Comparison of ENCODE assay signal across 17 mouse cellular contexts in the genomic region with DNA sequence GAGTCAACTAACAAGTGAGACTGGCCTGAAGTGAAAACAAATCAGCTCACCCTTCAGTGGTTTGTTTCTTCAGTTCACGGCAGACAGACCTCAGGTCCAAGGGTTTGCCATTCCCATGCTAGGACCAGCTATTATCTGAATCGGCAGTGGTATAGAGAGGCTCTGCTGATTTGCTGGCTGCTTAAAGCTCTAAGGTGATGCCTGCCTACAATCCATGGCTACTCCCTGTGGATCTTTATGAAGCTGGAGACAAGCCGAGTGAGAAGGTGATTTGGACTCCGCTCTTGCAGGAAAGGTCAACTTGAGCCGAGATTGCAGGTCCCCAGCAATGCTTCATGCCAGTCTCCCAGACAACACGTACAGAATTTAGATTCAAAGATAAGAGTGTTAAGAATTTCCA. TPM values are rescaled to one million over a fixed set of nuclear protein-coding genes. Genes with fewer than 3 reads are reported as not detected.
DNase-seq lines count a peak whose midpoint lies in the region; ATAC-seq and TF ChIP-seq lines count a peak whose summit lies in the region.
"Had no signal": no experiment of that assay in that cellular context is flagged by ENCODE, and none has a peak within 500 bp of the region (broad histone marks: within the 10 kb centered on the region; RNA-seq: fewer than 3 reads in every experiment).

No protein-coding gene starts in this region.

- intact Hi-C loops in left cerebral cortex, postnatal 4 days (cut with DNase I) = no loop called here

- H3K9me3 ChIP-seq in heart, embryonic 11.5 days (replicated peaks; ENCODE audit: control insufficient read depth, low read length) = no peaks in the 10 kb centered on the region
- no peaks in the 10 kb centered on the region for H3K9me3 ChIP-seq in liver, embryonic 11.5 days (ENCODE audit: control insufficient read depth, low read length)
- H3K9me3 ChIP-seq: forebrain, embryonic 15.5 days; hindbrain, embryonic 10.5 days; liver, embryonic 13.5 days; midbrain, embryonic 10.5 days; neural tube, embryonic 13.5 days had no signal

- 44% methylated on average over 6 of the region's 6 CpGs for WGBS in heart, embryonic 11.5 days (ENCODE audit: insufficient replicate concordance)
- WGBS in liver, adult 2 months = 15% methylated on average over 6 of the region's 6 CpGs
- 72% methylated on average over 6 of the region's 6 CpGs for WGBS in liver, embryonic 11.5 days

- no peak for TF ChIP-seq CTCF in liver, adult 2 months (IDR thresholded peaks at IDR 0.05; ENCODE audit: low read depth, low read length)

- H3K79me2 ChIP-seq in liver, adult 2 months (ENCODE audit: control insufficient read depth, insufficient read depth, low read length) = peaks cover 17% of the 10 kb centered on the region

- H3K4me2 ChIP-seq in heart, embryonic 11.5 days = peak overlapping the region; percentile 19; the same call in 1 of the 2 replicates
- no peak overlapping the region for H3K4me2 ChIP-seq in liver, embryonic 11.5 days
- H3K4me2 ChIP-seq: forebrain, embryonic 15.5 days; liver, embryonic 13.5 days; neural tube, embryonic 13.5 days had no signal

- no peaks in the 10 kb centered on the region for H3K36me3 ChIP-seq in heart, embryonic 11.5 days (ENCODE audit: control insufficient read depth, insufficient read depth, low read length)
- H3K36me3 ChIP-seq in liver, adult 2 months (ENCODE audit: control insufficient read depth, insufficient read depth, low read length) = no peaks in the 10 kb centered on the region
- H3K36me3 ChIP-seq in liver, embryonic 11.5 days (ENCODE audit: control insufficient read depth, insufficient read depth, low read length) = no peaks in the 10 kb centered on the region
- H3K36me3 ChIP-seq: forebrain, embryonic 15.5 days; hindbrain, embryonic 10.5 days; liver, embryonic 13.5 days; midbrain, embryonic 10.5 days; neural tube, embryonic 13.5 days had no signal

- no peak overlapping the region for H3K27ac ChIP-seq in heart, embryonic 11.5 days (ENCODE audit: low read depth, low read length)
- peak overlapping the region; percentile 31; the same call in 1 of the 2 replicates for H3K27ac ChIP-seq in liver, adult 2 months (replicated peaks; ENCODE audit: insufficient read depth, low read depth, low read length)
- no peak overlapping the region for H3K27ac ChIP-seq in liver, embryonic 11.5 days (ENCODE audit: low read depth, low read length)
- H3K27ac ChIP-seq: forebrain, embryonic 15.5 days; heart, adult 2 months; hindbrain, embryonic 10.5 days; liver, embryonic 13.5 days; midbrain, embryonic 10.5 days; neural tube, embryonic 13.5 days had no signal

- 0 out of 2 replicates have a peak overlapping the region, but pooled peaks have one; percentile 5 for H3K9ac ChIP-seq in heart, embryonic 11.5 days (ENCODE audit: low read depth, low read length)
- H3K9ac ChIP-seq in liver, adult 2 months (ENCODE audit: low read depth, low read length) = no peak overlapping the region
- no peak overlapping the region for H3K9ac ChIP-seq in liver, embryonic 11.5 days (ENCODE audit: low read depth, low read length)
- H3K9ac ChIP-seq: forebrain, embryonic 15.5 days; liver, embryonic 13.5 days; neural tube, embryonic 13.5 days had no signal

- H3K4me3 ChIP-seq in heart, embryonic 11.5 days (ENCODE audit: low read depth, low read length) = no peak overlapping the region
- H3K4me3 ChIP-seq in liver, adult 2 months (ENCODE audit: insufficient read depth, low read depth, low read length) = no peak overlapping the region
- no peak overlapping the region for H3K4me3 ChIP-seq in liver, embryonic 11.5 days (ENCODE audit: low read depth, low read length)
- H3K4me3 ChIP-seq: erythroblast, embryonic 14.5 days; forebrain, embryonic 15.5 days; heart, adult 2 months; hindbrain, embryonic 10.5 days; liver, embryonic 13.5 days; midbrain, embryonic 10.5 days; neural tube, embryonic 13.5 days had no signal

- peaks cover 13% of the 10 kb centered on the region for H3K4me1 ChIP-seq in heart, embryonic 11.5 days (ENCODE audit: control insufficient read depth, insufficient read depth, low read length)
- peaks cover 14% of the 10 kb centered on the region; the same call in 1 of the 2 replicates for H3K4me1 ChIP-seq in liver, adult 2 months (ENCODE audit: control insufficient read depth, insufficient read depth, low read length)
- H3K4me1 ChIP-seq in liver, embryonic 11.5 days (replicated peaks; ENCODE audit: control insufficient read depth, insufficient read depth, low read length) = peaks cover 4% of the 10 kb centered on the region; the same call in 1 of the 2 replicates

- no peak for TF ChIP-seq POLR2A in liver, adult 2 months (IDR thresholded peaks at IDR 0.05; ENCODE audit: extremely low read depth, insufficient read depth, low read length)

- ATAC-seq in heart, embryonic 11.5 days (replicated peaks; ENCODE audit: insufficient number of reproducible peaks, low FRiP score, low TSS enrichment) = no peak
- no peak for ATAC-seq in liver, embryonic 11.5 days (replicated peaks; ENCODE audit: low FRiP score)
- ATAC-seq: forebrain, embryonic 15.5 days had no signal

- no peak for DNase-seq in heart, adult 11 months
- DNase-seq in liver, adult 2 months (ENCODE audit: extremely low read depth, low read depth, low spot score) = peak; percentile 77
- no peak for DNase-seq in liver, embryonic 11.5 days (ENCODE audit: low spot score)
- DNase-seq in kidney, postnatal 14 days = peak; percentile 25
- DNase-seq in left cerebral cortex, postnatal 4 days = no peak
- no peak for DNase-seq in right cerebral cortex, adult 18-20 months
- DNase-seq: cerebellum, adult 11-12 months; heart, adult 2 months; layer of hippocampus, adult 9-11 months; liver, embryonic 13.5 days; thymus, adult 2 months had no signal

- no peaks in the 10 kb centered on the region for H3K27me3 ChIP-seq in heart, embryonic 11.5 days (ENCODE audit: control insufficient read depth, insufficient read depth, low read length)
- H3K27me3 ChIP-seq in liver, adult 2 months (ENCODE audit: control insufficient read depth, insufficient read depth, low read length) = no peaks in the 10 kb centered on the region
- H3K27me3 ChIP-seq in liver, embryonic 11.5 days (replicated peaks; ENCODE audit: control insufficient read depth, insufficient read depth, low read length) = no peaks in the 10 kb centered on the region
- H3K27me3 ChIP-seq: forebrain, embryonic 15.5 days; liver, embryonic 13.5 days; neural tube, embryonic 13.5 days had no signal

RNA-seq across cellular contexts. Expression of a gene that starts 8.7 kb away (rescaled TPM):
- polyA plus RNA-seq in heart, embryonic 11.5 days (2014; fragmentation: Nextera tagmentation; extraction: Ambion mirVana) = 57.8 and 64.7 TPM in 2 replicates
- total RNA-seq in liver, adult 2 months (2014; rRNA removed) = 48.1 and 54.2 TPM in 2 replicates
- polyA plus RNA-seq in liver, adult 2 months (2012; rRNA removed) = 42.8 and 44.2 TPM in 2 replicates
- polyA plus RNA-seq in liver, embryonic 11.5 days (2014; fragmentation: Nextera tagmentation; extraction: Ambion mirVana) = 35.3 and 38.4 TPM in 2 replicates
- 10 to 100 TPM; 79.2 to 80.4 TPM for total RNA-seq in left cerebral cortex, postnatal 4 days (2021)

Comparison
In these comparisons a context has a peak if more than half of its experiments do, and no peak if none do; other contexts are left out.
1. DNase-seq: peak in liver, adult 2 months (single experiment) and kidney, postnatal 14 days (single experiment); none in heart, adult 11 months (single experiment), liver, embryonic 11.5 days (single experiment), left cerebral cortex, postnatal 4 days (single experiment) and right cerebral cortex, adult 18-20 months (single experiment).